8 mouse cellular contexts compared by ENCODE assay signal in the genomic region with DNA sequence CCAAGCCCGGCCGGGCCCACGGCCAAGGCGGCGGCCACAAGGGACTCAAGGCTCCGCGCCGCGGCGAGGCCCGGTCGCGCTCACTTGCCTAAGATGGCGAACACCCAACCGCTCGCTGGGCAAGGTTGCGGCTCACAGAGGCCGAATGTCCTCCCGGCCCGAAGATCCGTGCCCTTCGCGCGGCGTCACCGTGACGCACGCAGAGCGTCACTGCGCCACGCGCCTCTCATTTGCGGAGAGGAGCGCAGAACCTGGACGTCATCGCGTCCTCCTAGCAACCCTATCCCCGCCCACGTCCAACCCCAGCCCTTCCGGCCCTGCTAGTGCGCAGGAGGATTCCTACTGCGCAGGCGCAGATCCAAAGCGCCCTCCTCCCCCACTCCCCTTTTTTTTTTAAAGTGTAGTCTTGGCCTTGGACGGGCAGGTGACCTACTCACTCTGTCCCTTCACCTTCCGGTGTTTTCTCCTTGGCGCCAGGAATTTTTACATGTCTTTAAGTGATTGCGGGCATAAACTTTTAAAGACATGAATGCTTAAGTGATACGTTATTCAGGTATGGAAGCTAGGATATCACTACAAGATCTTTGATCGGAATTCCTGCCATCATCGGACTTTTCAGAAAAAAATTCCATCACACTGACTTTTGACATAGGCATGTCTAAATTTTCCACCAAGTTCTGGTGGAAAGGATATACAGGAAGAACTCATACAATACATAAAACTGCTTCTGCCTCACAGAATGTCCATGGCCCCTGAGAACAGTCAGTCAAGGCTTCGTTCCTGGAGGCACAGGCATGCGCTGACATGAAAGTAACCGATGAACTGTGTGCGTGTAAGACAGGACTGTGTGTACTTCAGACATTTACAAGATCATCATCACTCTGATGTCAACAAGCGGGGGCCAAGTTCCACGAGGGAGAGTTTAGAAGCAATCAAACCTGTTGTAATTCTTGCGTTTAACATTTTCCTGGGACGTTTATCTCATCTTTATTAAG. TPM values are rescaled to one million over a fixed set of nuclear protein-coding genes. Genes with fewer than 3 reads are reported as not detected.
DNase-seq lines count a peak whose midpoint lies in the region; ATAC-seq lines count a peak whose summit lies in the region.

A gene (minus strand): TSS at position 232 of the 995 bp plus-strand sequence.

- H3K27ac ChIP-seq in hindbrain, embryonic 12.5 days = peak within 1 kb of the TSS; percentile 92

- peak; percentile 99 for ATAC-seq in hindbrain, embryonic 12.5 days (ENCODE audit: low FRiP score)

- no peaks in the 10 kb centered on the region for H3K27me3 ChIP-seq in hindbrain, embryonic 12.5 days

- peak within 1 kb of the TSS; percentile 92 for H3K9ac ChIP-seq in hindbrain, embryonic 12.5 days

- DNase-seq in NIH3T3 (ENCODE audit: low read depth) = peak; percentile 100
- DNase-seq in cerebellum, postnatal 10 days = peak; percentile 98 to 99
- DNase-seq in frontal cortex, postnatal 10 days (ENCODE audit: low spot score in 2 of 2) = peak; percentile 98
- peak; percentile 95 to 99 for DNase-seq in layer of hippocampus, postnatal 14 days (ENCODE audit: low spot score in 2 of 2)
- peak; percentile 98 for DNase-seq in lung, postnatal 14 days
- DNase-seq in retina, adult 2 months (ENCODE audit: low read depth, low spot score) = peak; percentile 97
- DNase-seq in thymus, postnatal 36 days = peak; percentile 97 to 99

- peaks cover 24% of the 10 kb centered on the region for H3K36me3 ChIP-seq in hindbrain, embryonic 12.5 days

- no peaks in the 10 kb centered on the region for H3K9me3 ChIP-seq in hindbrain, embryonic 12.5 days (replicated peaks)

- H3K4me1 ChIP-seq in hindbrain, embryonic 12.5 days = peaks cover 19% of the 10 kb centered on the region

- 13% methylated on average over 58 of the region's 59 CpGs for WGBS in hindbrain, embryonic 12.5 days

- H3K4me2 ChIP-seq in hindbrain, embryonic 12.5 days (replicated peaks) = peak within 1 kb of the TSS; percentile 95

- H3K4me3 ChIP-seq in hindbrain, embryonic 12.5 days = peak within 1 kb of the TSS; percentile 99

RNA-seq across cellular contexts. Expression of the gene that starts here (rescaled TPM):
- 386 and 390 TPM in 2 replicates for polyA plus RNA-seq in hindbrain, embryonic 12.5 days (2016; fragmentation: Nextera tagmentation; extraction: Ambion mirVana)
- total RNA-seq in layer of hippocampus, postnatal 14 days (2021) = 100 to 1,000 TPM; 567 to 579 TPM

Comparison
In these comparisons a context has a peak if more than half of its experiments do, and no peak if none do; other contexts are left out.
1. Peak in every context shown above with its lines: DNase-seq, ATAC-seq, H3K4me3 ChIP-seq and H3K27ac ChIP-seq.